Mouse (Mus musculus) embryonic fibroblast, embryonic 13.5 days (primary cell): ENCODE measurements at regions not wholly inside any gene's neighbourhood (a gene's known extent, or its start where the extent isn't known, plus 50 kb on each side); places are given as distances from the start of the nearest gene placed in this dataset.

Experiments
- CTCF ChIP-seq: IDR thresholded peaks from 2 replicates; pipeline ENCODE4 v1.5.1; 2011; ENCODE audit warnings: mild to moderate bottlenecking, control low read depth, low read length, moderate library complexity, borderline replicate concordance; ENCODE audit not compliant: insufficient read depth
- POLR2A ChIP-seq: IDR thresholded peaks from 2 replicates; pipeline ENCODE4 v1.6.1; 2011; ENCODE audit warnings: low read depth, mild to moderate bottlenecking, control low read depth, low read length, moderate library complexity

DNA sequence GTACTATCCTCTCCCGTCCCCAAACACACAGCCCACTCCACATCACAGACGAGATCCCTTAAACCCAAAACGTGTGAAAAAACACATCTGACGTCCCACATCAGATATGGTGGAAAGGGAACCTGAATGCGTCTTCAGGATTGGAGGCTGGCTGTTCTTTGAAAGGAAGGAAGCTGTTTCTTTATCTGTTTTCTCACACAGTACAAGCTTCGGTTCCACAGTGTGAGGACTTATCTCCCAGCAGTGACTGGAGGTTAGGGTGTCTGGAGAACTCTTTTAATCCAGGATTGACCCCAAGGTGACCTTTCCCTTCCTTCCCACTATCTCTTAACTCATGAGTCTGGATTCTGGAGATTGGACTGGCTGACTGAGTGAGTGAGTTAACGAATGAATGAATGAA lies 225.8 kb upstream of the Klf3 start:
- TF ChIP-seq POLR2A (no peak), CTCF (no peak)
